Mouse (Mus musculus): Measurements from ENCODE around the gene Ccdc184.

- TF ChIP-seq GATA1 (IDR thresholded peaks at IDR 0.05; ENCODE audit: low read length) (no peak), TAL1 (IDR thresholded peaks at IDR 0.05; ENCODE audit: low read length) (no peak)
Observed at GRCm38 (mm10) chr15:98153625-98154024, 13.3 kb upstream of the Ccdc184 start.
